Mouse (Mus musculus): ENCODE results near the gene Adamts3.

Adamts3 gene

DNA sequence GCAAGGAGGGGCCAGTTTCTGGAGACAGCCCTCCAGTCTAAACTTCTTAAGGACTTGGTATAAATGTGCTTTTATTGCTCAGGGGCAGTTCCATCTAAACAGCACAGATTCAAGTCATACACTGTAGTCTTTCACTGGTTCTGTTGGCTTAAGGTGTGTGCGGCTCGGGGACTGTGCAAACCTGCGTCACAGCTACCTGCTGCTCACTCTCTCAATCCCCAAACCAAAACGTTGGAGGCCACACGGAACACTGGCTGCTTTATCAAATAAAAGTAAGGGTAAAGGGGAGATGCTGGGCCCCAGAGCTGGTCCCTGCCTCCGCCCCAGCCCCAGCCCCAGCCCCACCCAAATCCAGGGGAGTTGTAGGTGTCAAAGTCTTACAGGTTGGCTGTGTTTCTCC, 66.5 kb downstream of the Adamts3 start:
- no peak for DNase-seq (ENCODE audit: low spot score)

DNA sequence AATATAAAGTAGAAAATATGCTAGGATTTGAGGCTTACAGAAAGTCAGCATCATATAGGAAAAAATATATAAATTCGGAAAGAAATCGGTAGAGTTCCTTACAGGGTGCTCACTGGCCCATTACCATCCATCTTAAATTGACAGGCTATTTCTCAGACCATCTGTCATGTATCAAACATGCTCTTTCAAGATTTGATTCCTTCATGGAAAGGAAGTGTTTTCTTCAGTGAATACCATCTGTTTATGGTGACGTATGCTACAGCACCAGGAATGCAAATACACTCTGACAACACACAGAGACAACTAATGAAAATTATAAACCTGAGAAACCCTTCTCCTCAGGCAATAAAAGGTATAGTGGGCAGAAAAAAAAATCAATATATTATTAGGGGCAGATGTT, 68.6 kb downstream of the Adamts3 start:
- no peak for DNase-seq (ENCODE audit: low spot score)

DNA sequence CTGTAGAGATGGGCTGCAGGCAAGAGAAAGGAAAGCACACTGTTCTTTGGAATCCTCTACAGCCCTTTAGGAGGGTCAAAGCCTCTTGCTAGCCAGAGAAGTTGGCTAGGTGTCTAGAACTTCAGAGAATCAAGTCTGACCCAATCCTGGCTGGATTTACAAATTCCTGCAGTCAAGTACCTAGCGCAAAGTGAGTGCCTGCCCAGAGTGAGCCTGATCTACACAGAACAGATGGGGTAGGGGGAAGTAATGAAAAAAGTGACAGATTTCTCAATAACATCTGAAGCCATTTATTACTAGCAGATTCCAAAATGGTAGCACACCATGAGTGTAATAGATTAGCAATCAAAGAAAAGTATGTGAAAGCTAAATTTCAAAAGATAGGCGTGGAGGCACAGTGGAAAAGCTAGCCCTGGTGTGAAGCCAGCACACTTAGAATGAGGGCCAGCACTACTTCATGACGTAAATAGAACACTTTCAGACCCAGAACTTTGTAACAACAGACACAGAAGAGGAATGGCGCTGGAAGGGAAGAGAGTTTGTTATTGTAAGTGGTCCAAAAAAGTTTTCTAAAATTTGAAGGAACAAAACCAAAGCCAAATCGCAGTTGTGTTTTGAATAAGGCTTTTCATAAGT, 82.8 kb downstream of the Adamts3 start:
- no peak for DNase-seq (ENCODE audit: low spot score)

DNA sequence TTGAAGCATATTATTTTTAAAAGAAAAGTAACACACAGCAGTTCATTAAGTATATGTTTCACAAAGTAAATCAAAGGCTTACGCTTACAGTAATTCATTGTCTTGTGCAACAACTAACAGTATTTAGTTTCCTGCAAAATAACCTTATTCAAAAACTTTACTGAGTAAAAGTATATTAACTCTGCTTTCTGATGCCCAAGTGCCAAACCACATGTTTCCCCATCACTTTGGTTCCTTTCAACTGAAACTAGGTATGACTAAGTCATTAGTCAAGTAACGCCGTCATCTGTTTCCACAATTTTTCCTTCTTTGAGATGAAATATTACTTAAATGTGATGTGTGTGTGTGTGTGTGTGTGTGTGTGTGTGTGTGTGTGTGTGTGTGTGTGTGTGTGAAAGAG, 89.4 kb downstream of the Adamts3 start:
- DNase-seq (ENCODE audit: low spot score), result no peak

DNA sequence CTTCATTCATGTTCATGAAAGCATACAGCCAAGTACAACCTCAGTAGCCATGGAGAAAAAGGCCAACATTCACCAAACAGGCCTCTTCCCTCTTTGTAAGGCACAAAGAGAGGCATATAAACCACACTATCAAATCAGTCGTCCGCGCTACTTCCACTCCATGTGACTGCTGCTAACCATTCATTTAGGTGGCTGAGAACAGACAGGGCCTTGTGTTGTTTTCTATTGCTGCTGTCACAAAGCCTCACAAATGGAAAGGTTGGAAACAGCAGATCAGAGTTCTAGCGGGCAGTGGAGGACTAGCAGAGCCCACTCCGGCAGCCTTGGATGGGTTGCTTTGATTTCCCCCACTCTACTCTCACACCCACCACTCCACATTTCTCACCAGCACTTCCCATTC, 98.5 kb downstream of the Adamts3 start:
- DNase-seq (ENCODE audit: low spot score), result no peak

DNA sequence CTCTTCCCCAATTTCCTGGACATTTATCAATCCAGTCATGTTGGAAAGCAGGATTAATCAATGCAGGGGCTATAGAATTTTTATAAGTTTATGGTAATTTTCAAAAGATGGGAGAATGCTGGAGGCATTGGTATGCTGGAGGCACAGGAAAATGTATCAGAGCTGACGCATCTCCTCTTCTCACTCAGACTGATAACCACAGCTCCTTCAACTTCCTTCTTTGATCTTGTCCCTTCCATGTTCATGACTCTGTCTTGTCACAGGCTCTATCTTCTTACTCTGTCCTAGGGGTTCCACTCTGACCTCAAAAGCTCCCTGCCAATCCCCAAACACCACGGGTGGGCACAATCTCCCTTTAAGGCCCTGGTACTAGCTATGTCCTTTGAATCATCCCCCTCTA, 103.3 kb downstream of the Adamts3 start:
- DNase-seq (ENCODE audit: low spot score), result no peak

DNA sequence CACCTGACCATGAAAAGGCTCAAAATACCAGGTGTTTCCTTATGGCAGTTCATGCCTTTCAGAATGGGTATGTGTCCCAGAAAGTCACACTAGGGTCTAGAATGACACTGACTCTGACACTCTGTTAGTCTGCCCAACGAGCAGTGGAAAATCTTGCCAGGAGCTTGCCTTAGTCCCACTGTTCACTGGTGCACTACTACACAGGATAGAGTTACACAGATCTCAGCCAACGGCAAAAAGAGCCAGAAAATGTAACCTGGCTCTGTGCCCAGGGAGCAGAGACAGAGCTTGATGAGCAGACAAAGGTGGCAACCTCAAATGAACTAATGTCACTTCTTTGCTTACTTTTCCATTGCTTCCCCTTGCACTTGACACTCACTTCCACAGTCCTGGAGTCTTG, 104.5 kb downstream of the Adamts3 start:
- peak; percentile 1 for DNase-seq (ENCODE audit: low spot score)

DNA sequence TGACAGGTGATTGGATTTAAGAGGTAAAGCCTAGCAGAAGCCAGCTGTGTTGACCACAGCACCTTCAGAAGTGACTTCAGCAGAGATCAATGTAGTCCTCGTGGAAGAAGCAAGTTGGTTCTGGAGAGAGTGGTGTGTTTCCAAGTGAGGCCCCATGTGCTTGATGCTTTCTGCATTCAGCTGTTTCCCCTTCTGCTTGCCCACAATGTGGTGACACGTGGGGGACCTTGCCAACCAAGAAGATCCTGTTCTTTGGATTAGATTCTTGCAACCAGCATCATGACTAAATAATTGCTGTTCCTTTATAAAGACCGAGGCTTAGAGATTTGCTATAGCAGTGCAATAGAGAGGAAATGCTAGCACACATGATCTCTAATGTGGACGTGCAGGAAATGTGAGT, 105.7 kb downstream of the Adamts3 start:
- no peak for DNase-seq (ENCODE audit: low spot score)

DNA sequence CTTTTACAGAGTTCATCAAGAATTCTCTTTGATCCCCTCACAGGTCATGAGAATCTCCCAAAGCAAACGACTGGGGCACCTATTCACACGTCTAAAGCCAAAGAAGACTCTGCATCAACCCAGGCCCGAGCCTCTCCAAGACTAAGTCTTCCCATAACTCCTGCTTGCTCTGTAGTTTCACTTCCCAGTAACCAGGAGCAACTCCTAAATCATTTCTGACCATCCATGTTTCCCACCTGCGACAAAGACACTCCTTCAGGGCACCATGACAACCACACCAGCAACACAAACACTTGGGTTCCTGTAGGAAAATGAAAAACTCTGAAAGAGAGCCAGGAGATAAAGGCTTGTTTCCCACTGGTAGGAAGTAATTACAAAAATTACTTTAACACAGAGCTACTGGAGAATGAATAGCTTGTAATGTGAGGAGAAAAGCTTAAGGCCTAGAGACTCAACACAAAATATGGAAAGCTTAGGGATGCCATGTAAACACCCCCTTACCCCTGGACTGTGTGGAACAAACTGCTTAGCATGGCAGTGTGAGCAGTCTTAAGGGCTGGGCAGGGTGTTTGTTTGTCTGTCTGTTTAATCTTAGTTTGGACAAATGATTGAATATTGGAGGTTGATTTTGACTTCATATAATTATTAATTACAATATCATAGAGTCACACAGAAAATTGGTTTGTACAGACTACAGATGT, 112.3 kb downstream of the Adamts3 start:
- no peak for DNase-seq (ENCODE audit: low spot score)

DNA sequence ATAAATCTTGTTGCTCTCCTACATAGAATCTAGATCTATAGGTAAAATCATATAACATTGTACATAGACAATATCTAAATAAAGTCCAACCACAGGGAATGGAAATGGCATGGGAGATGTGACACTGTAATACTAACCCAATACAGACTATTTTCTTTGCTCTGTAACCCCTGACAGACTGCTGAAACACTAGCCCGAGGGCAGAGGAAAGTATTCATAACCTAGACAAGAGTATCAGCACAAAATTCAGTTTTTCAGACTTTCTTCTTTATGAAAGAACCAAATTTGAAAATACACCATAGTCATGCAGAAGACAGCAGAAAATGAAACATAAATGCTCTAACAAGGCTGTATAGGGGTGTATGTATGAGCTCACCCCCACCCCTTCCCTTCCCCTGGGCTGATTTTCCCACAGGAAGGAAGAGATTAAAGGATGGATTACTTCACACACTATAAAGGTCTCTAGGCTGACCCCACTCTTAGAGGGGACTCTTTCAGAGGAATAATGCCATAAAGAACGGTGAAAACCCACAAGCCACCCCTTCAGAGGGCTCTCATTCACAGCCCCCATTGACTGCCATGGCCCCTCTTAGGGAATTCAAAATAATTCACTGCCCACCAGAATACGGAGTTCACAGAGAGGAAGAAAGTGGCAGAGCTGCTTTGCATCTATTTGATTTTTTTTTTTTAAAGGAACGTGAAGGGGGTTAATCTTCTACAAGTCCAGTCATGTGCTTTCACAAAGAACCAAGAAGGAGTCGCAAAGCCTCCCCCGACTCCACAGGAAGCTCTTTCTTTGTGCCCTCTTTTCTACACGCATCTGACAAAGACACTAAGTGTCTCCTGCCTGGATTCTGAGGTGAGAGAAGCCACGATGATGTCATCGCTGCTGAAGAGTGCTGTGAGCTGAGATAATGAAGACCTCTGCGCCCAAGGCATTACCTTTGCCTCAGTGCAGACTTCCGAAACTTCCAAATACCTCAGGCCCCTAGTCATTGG, 119.6 kb downstream of the Adamts3 start:
- DNase-seq (ENCODE audit: low spot score), result no peak

DNA sequence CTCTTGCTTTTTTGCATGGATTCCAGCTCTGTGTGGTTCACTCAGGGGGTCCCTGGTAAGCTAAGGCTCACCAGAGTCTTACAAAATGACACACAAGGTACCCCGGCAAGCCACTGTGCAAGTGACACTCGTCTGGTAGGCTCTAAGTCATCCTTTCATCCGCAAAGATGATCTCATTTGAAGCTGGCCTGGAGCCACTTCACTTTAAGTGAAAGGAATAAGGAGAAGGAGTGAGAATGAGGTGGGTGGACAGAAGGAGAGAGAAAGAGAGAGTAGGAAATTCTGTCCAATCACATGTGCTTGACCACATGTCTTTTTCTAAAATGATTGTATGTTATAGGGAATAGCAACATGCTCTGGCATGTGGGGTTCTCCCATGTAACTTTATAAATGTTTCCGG, 122.8 kb downstream of the Adamts3 start:
- DNase-seq (ENCODE audit: low spot score), result no peak

DNA sequence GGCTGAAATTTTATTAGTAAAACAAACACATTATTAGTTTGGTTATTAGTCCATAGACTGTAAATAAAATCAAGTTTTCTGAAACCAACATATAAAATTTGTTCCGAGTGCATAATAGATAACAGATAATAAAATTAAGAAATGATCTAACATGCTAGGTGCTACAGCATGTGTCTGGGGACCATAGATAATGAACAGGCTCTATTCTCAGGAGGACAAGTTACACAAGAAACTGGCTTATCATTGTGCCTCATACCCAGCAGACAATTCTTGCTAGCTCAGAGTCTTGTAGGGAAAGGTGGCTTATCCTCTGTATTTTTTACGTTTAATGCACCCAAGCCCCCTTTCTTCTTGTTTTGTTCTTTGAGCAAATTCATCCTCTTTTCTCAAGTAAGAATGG, 131.3 kb downstream of the Adamts3 start:
- no peak for DNase-seq (ENCODE audit: low spot score)

DNA sequence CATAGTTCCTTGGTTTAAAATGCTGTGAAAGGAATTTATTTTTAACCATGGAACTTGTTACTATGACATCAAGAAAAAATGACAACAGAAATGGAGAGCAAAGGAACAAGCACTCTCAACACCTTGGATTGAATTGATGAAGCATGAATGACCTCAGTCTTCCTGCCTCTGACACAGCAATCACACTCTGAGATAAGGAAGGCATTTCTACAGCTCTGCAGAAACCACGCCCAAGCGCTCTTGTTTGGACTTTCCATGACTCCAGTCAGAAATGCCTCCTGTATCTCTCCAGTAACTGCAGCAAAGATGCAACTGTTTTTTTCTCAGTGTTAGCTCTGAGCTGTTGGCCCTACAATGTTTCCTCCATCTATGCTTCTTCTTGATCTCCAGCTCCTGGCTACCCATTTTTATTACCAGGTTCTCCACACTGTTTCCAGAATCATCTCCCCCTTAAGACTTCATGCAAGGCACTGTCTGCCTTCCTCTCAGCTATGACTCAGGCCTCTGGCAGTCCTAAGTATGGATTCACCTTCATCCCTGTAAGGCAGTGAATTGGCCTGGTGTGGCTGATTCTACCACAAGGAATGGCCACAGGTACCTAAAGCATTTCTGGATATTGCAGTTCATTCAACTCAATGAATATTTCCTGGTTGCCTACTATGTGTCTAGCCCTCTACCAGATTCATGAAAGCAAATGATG, 134.8 kb downstream of the Adamts3 start:
- DNase-seq (ENCODE audit: low spot score), result no peak

DNA sequence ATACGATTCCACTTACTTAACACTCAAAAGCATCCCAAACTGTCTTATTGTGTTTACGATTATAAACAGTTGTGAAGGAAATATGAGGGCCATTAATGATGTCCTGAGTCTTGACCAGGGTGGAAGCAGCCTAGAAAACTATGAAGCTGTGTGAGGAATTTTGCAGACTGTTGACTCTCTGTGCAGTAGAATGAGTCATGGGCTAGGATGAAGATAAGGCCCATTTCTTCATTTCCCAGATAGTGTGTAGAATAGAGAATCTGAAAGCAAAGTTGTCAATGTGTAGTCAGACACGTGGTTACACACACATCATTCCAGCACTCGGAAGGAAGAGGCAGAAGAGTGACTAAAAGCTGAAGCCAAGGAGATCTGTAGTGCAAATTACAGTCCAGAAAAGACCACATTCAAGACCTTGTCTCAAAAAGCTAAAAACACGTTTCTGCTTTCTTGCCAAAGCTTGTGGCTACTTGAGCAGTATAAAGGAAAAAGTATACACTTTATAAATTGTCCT, 135.9 kb downstream of the Adamts3 start:
- DNase-seq (ENCODE audit: low spot score), result no peak

DNA sequence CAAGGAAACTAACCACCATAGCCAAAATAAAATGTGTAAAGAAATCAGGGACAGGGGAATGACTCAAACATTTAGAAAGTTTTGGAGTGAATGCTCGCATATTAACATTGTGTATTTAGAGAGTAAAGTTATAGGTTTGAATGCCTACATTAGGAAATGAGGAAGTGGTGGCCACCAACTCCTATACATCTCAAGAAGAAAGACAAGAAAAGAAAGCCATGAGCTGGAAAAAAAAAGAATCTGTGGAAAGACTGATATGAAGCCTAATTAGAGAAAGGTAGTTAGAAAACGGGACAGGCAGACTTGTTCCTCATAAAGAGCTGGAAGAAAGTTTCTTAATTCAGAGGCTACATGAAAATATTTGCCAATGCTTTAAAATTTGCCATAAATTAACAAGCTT, 138.0 kb downstream of the Adamts3 start:
- DNase-seq (ENCODE audit: low spot score), result no peak

DNA sequence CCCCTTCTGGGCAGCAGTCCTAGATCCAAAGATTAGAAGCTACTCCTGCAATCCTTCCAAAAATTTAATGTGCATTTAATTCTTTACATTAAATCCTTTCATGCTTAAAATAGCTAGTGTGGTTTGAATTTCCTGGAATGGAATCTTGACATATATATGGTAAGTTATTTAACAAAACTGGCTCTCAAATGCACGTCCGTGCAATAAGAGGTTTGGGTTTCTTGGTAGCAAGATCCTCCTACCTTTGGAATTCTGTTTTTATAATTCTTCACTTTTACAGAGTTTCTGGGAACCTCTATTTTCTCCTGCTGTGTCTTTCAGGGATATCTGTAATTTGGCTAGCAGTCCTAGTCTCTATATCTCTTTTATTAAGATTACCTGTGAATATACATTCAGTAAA, 148.4 kb downstream of the Adamts3 start:
- DNase-seq (ENCODE audit: low spot score), result no peak

DNA sequence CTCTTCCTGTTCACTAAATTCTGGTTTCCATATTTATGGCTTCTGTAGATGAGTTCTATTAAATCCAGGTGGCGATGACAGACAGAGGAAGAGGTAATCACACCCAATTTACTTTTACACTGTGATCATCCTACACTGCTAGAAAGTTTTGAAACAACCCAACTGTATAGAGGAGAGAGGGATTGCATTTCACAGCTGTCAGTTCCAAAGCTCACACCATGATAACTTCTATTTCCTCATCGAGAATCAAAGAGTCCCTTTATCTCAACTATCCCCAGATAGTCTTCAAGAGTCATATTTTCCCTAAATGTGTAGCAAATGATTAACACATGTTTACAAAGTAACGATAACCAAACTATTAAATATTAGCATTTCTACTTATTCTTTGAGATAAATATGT, 152.7 kb downstream of the Adamts3 start:
- no peak for DNase-seq (ENCODE audit: low spot score)

DNA sequence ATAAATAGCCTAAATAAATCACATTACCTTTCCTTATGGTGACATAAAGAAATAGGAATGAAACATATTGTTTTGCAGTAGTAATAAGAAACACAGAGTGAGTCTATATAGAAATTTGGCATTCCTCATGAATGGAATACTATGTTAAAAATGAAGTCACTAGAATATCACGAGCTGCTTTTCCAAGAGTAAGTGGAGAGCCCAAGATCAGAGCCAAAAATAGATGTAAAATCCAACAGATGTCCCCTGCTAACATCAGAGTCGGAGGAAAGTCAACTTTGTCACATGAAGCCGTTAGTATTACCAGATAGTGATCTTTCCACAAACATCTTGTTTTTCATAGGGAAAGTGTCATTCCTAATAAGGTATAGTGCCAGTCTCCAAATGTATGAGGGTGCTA, 155.0 kb downstream of the Adamts3 start:
- DNase-seq (ENCODE audit: low spot score), result no peak

DNA sequence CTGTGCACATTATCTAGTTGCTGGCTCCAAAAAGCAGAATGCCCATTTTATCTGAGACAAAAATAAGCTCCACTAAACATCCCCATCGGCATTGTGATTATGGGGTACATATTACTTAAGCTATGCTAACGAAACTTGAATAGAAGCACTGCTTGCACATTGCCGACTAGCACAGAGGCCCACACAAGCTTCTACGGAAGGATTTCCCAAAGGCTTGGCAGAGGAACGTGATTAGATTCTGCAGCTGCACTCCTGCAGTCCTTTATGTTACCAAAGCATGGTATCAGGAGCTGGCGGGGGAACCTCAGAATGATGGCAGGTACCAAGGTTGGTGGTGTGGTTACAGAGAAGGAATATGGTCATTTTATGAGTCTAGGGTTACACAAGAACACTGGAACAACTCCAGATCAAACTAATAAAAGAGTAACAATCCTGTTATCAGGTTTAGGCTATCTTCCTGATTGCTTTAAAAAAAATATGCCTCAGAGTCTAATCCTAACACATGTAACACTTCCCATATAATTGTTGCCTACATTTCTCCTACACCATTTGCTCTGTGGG, 155.6 kb downstream of the Adamts3 start:
- no peak for DNase-seq (ENCODE audit: low spot score)

DNA sequence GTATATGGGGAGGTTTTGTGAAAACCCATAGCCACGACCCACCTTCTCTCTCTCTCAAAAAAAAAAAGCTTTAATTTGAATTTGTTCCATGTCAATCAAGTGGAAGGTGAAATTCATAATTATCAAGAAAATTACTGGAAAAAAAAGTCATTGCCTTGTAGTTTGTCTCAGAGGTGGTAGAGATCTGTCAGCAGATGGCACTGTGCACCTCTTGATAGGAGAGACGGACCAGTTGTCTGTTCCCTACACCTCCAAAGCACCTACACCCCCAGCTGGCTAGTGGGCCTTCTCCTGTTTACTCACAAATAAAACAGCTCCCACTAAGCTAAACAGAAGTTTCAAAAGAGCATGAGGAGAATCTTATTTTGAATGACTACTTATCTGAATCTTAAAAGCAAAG, 168.6 kb downstream of the Adamts3 start:
- DNase-seq (ENCODE audit: low spot score), result no peak

DNA sequence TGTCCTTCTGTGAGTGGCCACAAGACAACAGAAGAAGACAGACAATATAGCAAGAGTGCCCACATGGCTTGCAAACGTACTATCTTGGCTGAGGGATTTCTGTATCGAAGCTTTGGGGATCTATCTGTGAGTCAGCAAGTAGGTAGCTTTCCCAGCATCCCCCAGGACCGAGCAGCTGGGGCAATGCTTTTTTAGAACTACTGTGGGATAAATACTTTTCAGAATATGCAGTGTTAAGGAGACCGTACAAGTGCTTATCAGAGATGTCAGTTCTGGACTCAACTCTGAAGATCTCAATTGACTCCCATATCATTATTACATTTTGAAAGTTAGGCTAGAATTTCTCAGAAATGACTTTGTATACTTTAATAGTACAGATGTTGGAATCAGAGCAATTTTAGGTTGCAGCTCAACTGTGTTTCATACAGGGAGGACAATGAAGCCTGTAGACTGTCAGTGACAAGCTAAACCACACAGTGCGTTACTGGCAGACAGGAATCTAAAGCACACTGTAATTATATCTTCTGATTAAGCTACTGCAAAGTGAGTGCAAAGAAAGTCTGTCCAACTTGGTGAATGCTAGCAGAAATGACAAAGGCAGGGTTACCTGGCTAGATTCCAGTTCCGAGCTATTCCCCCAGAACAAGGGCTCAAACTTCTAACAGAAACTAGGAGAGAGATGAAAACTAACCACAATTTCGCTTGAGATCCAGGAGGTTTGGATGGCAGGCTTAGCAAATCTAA, 171.8 kb downstream of the Adamts3 start:
- no peak for DNase-seq (ENCODE audit: low spot score)

Measured in ovary, postnatal 14 days (tissue).